Mouse (Mus musculus) embryonic facial prominence, embryonic 14.5 days (tissue): ENCODE data around the gene Coro1c. TPM values are rescaled to one million over a fixed set of nuclear protein-coding genes. Genes with fewer than 3 reads are reported as not detected.

Experiments
- ATAC-seq: fragments of 200-750 bp; cut with Nextera tagmentation; 2 replicates; pipeline ENCODE4 v1.8.0; 2017; ENCODE audit warnings: low read depth, moderate number of reproducible peaks, moderate TSS enrichment
- DNase-seq: peaks from one replicate; pipeline ENCODE4 v3.0.0-alpha.2; 2015; ENCODE audit warnings: low spot score
- H3K27ac ChIP-seq: fragments of 300-500 bp; sonication (generic); replicated peaks from 2 replicates; pipeline ENCODE4 v1.5.1; 2014; ENCODE audit warnings: low read depth, mild to moderate bottlenecking, low read length, moderate library complexity
- H3K27me3 ChIP-seq: fragments of 300-500 bp; sonication (generic); replicated peaks from 2 replicates; pipeline ENCODE4 v1.6.1; 2014; ENCODE audit warnings: low read length; ENCODE audit not compliant: control insufficient read depth, insufficient read depth
- H3K36me3 ChIP-seq: fragments of 300-500 bp; sonication (generic); 2 replicates; pipeline ENCODE4 v1.6.1; 2014; ENCODE audit warnings: low read length, mixed read lengths; ENCODE audit not compliant: control insufficient read depth, insufficient read depth
- H3K4me1 ChIP-seq: fragments of 300-500 bp; sonication (generic); 2 replicates; pipeline ENCODE4 v1.6.1; 2014; ENCODE audit warnings: antibody characterized with exemption, low read length; ENCODE audit not compliant: control insufficient read depth, insufficient read depth
- H3K4me2 ChIP-seq: fragments of 300-500 bp; sonication (generic); 2 replicates; pipeline ENCODE4 v1.6.1; 2014; ENCODE audit warnings: low read depth, mild to moderate bottlenecking, low read length, moderate library complexity, mixed read lengths
- H3K4me3 ChIP-seq: fragments of 300-500 bp; sonication (generic); 2 replicates; pipeline ENCODE4 v1.5.1; 2014; ENCODE audit warnings: low read depth, mild to moderate bottlenecking, low read length
- H3K9ac ChIP-seq: fragments of 300-500 bp; sonication (generic); 2 replicates; pipeline ENCODE4 v1.6.1; 2014; ENCODE audit warnings: low read depth, mild to moderate bottlenecking, low read length, moderate library complexity, mixed read lengths
- H3K9me3 ChIP-seq: fragments of 300-500 bp; sonication (generic); 2 replicates; pipeline ENCODE4 v1.6.1; 2016; ENCODE audit warnings: low read length; ENCODE audit not compliant: control insufficient read depth
- WGBS: fragments of 180-500 bp; shearing (Covaris S2); extraction: QIAGEN DNeasy Blood & Tissue Kit; methylation state at CpG from one replicate; pipeline ENCODE4 v1.1.7; 2014; 5-methylcytosine and 5-hydroxymethylcytosine counted together
- polyA plus RNA-seq: library from polyadenylated mRNA; unstranded; fragments of >200 nt; fragmentation: Nextera tagmentation; extraction: Ambion mirVana; gene quantifications from 2 replicates; pipeline ENCODE4 v1.2.1, GENCODE M21; 2014

Gene Coro1c
- polyA plus RNA-seq: 96.9 and 103 TPM in 2 replicates

DNA sequence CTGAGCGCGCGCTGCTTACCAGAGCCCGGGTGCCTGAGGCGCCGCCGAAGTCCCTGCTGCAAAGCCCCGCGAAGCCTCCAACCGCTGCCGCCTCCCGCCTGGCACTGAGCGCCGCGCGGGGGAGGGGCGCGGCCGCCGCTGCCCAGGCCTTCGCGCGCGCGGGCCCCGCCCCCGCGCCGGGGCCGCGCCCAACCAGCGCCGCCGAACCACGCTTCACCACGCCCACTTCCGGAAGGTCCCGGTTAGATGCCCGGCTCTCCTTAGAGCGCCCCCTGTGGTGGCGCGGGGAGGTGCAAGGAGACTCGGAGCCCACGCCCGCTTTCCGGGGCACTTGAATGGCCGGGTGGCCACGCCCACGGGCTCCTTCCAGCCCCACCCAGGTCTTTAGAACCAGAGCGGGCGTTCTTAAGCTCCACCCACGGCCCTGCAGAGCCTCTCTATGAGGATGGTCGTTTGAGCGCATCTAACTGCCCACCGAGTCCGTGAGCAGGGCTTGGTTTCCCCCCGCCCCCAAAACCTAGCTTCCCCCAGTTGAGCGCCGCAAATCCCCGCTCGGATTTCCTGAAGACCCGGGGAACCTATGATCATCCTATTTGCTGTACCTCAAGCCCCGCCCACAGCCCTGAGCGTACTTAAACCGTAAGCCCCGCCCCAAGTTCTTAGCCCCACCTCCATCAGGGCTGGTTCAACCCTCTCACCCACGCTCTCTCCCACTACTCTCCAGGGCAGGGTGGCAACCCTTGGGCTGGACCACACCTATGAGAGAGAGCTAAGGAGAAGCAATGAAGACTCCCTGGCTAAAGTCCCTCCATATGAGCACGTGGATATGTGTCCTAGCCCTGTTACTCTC lies at the start of gene Coro1c:
Gene Coro1c (minus strand): TSS at position 167 of the 850 bp plus-strand sequence.
- Histone ChIP-seq H3K4me2 (peak within 1 kb of the TSS; percentile 79), H3K4me1 (peaks cover 26% of the 10 kb centered on the region), H3K9ac (peak within 1 kb of the TSS; percentile 88), H3K27me3 (no peaks in the 10 kb centered on the region), H3K9me3 (no peaks in the 10 kb centered on the region), H3K27ac (peak within 1 kb of the TSS; percentile 91), H3K4me3 (peak within 1 kb of the TSS; percentile 93), H3K36me3 (no peaks in the 10 kb centered on the region)
- DNase-seq (peak; percentile 96), ATAC-seq (peak; percentile 89)
- whole genome bisulfite sequencing: under 1% methylated on average over 21 of the region's 68 CpGs

DNA sequence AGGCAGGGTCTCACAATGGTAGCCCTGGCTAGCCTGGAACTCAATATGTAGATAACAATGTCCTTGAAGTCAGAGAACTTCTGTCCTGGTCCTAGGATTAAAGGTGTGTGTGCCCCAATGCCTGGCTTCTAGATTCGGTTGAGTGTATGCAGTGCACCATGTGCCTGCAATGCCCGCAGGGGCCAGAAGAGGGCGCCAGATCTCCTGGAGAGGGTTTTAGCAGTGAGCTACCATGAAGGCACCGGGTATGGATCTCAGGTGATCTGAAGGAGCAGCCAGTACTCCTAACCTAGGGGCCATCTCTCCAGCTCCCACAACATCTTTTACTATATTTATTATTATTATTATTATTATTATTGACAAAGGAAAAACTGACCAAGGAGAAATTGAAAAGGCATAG lies 48.0 kb upstream of the Coro1c start:
- ATAC-seq: peak; percentile 67
- Histone ChIP-seq H3K27me3 (no peaks in the 10 kb centered on the region), H3K4me2 (no peak overlapping the region), H3K9ac (no peak overlapping the region), H3K36me3 (peaks cover 51% of the 10 kb centered on the region), H3K4me3 (no peak overlapping the region), H3K9me3 (no peaks in the 10 kb centered on the region), H3K4me1 (no peaks in the 10 kb centered on the region), H3K27ac (no peak overlapping the region)
- 6% methylated on average over 4 of the region's 4 CpGs for WGBS
- DNase-seq: peak; percentile 76

DNA sequence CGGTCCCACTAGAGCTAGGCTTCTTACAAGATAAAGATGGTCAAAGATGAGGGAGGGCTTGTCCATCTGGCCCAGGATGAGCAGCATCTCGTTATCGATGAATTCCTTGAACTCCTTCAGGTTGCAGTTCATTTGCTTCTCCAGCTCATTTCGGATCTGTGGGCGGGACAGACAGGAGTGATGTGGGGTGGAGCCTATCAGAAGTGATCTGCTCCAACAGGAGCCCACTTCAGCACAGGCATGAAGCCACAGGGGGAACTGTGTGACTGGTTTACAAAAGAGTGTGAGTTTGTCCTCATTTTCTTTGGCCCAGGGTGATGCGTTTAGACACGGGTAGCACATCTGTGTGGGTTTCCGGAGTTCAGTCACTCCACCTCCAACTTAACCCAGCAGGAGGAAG lies 47.1 kb upstream of the Coro1c start:
- WGBS: 85% methylated on average over 8 of the region's 8 CpGs
- Histone ChIP-seq H3K4me2 (no peak overlapping the region), H3K9ac (no peak overlapping the region), H3K36me3 (peaks cover 52% of the 10 kb centered on the region), H3K27me3 (no peaks in the 10 kb centered on the region), H3K27ac (no peak overlapping the region), H3K4me3 (no peak overlapping the region), H3K4me1 (no peaks in the 10 kb centered on the region), H3K9me3 (no peaks in the 10 kb centered on the region)
- DNase-seq (no peak), ATAC-seq (no peak)

DNA sequence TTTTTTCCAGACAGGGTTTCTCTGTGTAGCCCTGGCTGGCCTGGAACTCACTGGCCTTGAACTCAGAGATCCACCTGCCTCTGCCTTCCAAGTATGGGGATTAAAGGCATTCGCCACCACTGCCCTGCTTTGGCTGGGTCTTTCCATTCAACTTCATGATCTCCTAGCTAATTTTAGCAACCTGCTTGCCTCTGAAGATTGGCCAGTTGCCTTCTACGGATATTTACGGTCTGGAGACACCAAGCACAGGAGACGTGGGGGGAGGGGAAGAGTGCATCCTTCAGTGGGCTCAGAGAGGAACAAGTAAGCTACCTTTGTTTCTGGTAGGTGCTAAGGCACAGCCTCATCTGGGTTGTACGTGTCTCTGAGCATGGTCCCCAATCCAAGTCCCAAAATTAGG lies 46.7 kb upstream of the Coro1c start:
- Histone ChIP-seq H3K27ac (no peak overlapping the region), H3K36me3 (peaks cover 53% of the 10 kb centered on the region), H3K4me1 (no peaks in the 10 kb centered on the region), H3K9ac (no peak overlapping the region), H3K4me2 (no peak overlapping the region), H3K4me3 (no peak overlapping the region), H3K27me3 (no peaks in the 10 kb centered on the region), H3K9me3 (no peaks in the 10 kb centered on the region)
- DNase-seq (no peak), ATAC-seq (no peak)
- WGBS: 94% methylated on average over 5 of the region's 5 CpGs

DNA sequence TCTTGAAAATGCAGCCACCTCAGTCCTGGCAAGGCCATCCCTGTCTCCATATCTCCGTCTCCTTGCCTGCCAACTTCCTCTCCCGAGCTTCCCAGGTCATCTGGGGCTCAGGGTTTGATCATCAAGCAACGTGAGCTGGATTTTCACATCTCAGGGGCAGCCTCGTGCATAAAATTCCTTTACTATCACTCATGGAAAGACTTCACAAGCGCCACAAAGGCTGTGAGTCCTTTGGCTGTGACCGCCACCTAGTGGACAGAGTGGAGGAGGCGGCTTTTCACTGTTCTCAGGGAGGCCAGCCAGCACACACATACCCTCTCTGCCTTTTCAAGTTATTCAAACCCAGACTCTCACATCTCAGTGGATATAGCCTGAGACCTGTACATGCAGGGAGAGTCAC lies 45.9 kb upstream of the Coro1c start:
- Histone ChIP-seq H3K27me3 (no peaks in the 10 kb centered on the region), H3K27ac (no peak overlapping the region; the same call in 1 of the 2 replicates), H3K9me3 (no peaks in the 10 kb centered on the region), H3K4me2 (no peak overlapping the region), H3K9ac (no peak overlapping the region), H3K4me1 (no peaks in the 10 kb centered on the region), H3K4me3 (no peak overlapping the region), H3K36me3 (peaks cover 61% of the 10 kb centered on the region)
- ATAC-seq (peak; percentile 42; the same call in 1 of the 2 replicates), DNase-seq (peak; percentile 90)
- WGBS: 9% methylated on average over 7 of the region's 7 CpGs

DNA sequence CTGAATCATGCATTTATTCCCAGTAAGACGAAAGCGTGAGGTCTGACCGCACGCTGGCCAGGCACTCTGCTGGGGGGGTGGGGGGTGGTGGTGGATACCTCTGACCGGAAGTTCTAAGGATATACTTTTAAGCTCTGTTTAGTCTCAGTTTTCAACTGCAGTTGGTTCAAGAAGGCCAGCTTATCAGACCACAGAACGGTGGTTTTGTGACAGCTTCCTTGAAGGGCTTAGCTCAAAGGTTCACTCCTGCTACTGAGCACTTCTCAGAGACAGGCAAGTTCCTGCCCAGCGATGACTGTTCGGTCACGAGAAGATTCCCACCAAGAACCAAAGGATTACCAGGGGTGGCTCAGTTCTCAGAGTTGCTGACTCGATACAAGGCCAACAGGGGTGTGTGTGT lies 44.0 kb upstream of the Coro1c start:
- DNase-seq (no peak), ATAC-seq (no peak)
- Histone ChIP-seq H3K27ac (no peak overlapping the region), H3K9ac (no peak overlapping the region), H3K4me2 (no peak overlapping the region), H3K4me1 (no peaks in the 10 kb centered on the region), H3K4me3 (no peak overlapping the region), H3K9me3 (no peaks in the 10 kb centered on the region), H3K27me3 (no peaks in the 10 kb centered on the region), H3K36me3 (peaks cover 70% of the 10 kb centered on the region)
- 81% methylated on average over 10 of the region's 10 CpGs for WGBS

DNA sequence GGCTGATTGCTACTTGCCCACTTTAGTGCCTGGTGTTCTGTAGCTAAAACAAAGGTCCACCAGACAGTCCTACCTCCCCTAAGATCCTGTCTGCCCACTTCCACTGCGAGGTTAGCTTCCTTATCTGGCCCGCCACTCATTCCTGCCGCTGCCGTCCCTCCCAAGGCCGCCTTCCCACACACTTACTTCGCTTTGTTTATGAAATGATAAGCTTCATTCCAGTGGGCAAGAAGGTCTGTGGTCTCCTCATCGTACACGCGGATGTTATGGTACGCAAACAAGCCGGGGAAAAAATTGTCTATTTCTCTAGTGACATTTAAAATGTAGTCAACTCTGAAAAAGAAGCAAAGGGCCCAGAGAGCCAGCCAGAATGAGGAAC lies 43.1 kb upstream of the Coro1c start:
- no peak for DNase-seq
- H3K9me3 ChIP-seq: no peaks in the 10 kb centered on the region
- no peak overlapping the region for H3K4me2 ChIP-seq
- H3K36me3 ChIP-seq: peaks cover 77% of the 10 kb centered on the region
- H3K4me3 ChIP-seq: no peak overlapping the region
- WGBS: 76% methylated on average over 11 of the region's 11 CpGs
- H3K4me1 ChIP-seq: no peaks in the 10 kb centered on the region
- H3K27ac ChIP-seq: no peak overlapping the region
- no peak for ATAC-seq
- no peaks in the 10 kb centered on the region for H3K27me3 ChIP-seq
- no peak overlapping the region for H3K9ac ChIP-seq

DNA sequence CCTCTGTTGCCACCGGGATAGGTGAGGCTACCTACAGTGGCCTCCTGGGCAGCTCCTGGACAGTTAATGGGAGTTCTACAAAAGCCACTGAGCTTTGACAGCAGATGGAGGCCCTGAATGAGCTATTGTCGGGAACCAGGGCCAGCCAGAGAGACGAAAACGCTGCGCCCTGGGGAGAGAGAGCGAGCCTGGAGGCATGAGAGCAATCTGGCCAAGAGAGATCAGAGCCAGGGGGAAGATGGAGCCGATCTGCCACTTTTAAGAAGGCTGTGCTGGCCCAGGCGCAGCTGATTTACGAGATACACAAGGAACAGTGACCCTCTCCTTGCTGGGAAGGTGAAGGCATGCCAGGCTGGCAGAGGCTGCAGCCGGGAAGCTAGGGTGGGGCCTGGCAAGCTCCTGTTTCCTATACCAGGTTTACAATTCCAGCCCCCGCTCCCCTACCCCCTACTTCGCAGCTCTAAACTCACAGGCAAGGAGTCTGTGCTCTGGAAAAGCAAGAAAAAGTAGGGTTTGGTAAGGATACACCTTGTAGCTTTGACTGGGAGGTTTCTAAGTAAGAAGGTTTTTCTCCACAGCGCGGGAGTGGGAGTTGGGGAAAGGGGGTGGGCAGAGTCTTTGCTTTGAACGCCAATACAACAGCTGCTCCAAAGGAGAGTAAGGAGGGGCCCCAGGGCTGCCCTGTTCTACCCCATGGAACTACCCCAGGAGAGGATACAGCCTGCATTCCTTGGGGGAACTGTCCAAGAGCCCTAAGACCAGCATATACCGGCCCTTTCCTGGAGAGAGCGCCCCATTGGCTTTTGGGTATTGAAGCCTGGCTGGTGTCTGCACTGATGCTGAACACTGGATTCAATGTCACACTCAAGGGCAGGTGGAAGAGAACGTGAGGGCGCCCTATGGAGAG lies 42.5 kb upstream of the Coro1c start:
- H3K4me3 ChIP-seq: no peak overlapping the region
- no peak overlapping the region for H3K9ac ChIP-seq
- peaks cover 84% of the 10 kb centered on the region for H3K36me3 ChIP-seq
- ATAC-seq (no peak), DNase-seq (no peak)
- H3K27ac ChIP-seq: no peak overlapping the region
- 82% methylated on average over 19 of the region's 19 CpGs for WGBS
- H3K4me2 ChIP-seq: no peak overlapping the region
- H3K4me1 ChIP-seq: no peaks in the 10 kb centered on the region
- no peaks in the 10 kb centered on the region for H3K9me3 ChIP-seq
- H3K27me3 ChIP-seq: no peaks in the 10 kb centered on the region
